Mouse (Mus musculus) intestine, postnatal 0 days (tissue): Measurements from ENCODE around the gene Fam107a. TPM values are rescaled to one million over a fixed set of nuclear protein-coding genes. Genes with fewer than 3 reads are reported as not detected.

Experiments used
- ATAC-seq: fragments of 200-750 bp; cut with Nextera tagmentation; 2 replicates; pipeline ENCODE4 v1.8.0; 2017; ENCODE audit warnings: mild to moderate bottlenecking, moderate TSS enrichment, moderate library complexity
- H3K27ac ChIP-seq: fragments of 300-500 bp; sonication (generic); 2 replicates; pipeline ENCODE4 v1.5.1; 2014; ENCODE audit warnings: mild to moderate bottlenecking, low read depth, low read length, moderate library complexity
- H3K27me3 ChIP-seq: fragments of 300-500 bp; sonication (generic); replicated peaks from 2 replicates; pipeline ENCODE4 v1.6.1; 2014; ENCODE audit warnings: low read length, mixed read lengths; ENCODE audit not compliant: control insufficient read depth, insufficient read depth
- H3K36me3 ChIP-seq: fragments of 300-500 bp; sonication (generic); 2 replicates; pipeline ENCODE4 v1.6.1; 2014; ENCODE audit warnings: mild to moderate bottlenecking, moderate library complexity; ENCODE audit not compliant: control insufficient read depth, insufficient read depth
- H3K4me1 ChIP-seq: fragments of 300-500 bp; sonication (generic); replicated peaks from 2 replicates; pipeline ENCODE4 v1.6.1; 2014; ENCODE audit warnings: antibody characterized with exemption, low read length, mixed read lengths; ENCODE audit not compliant: control insufficient read depth, insufficient read depth
- H3K4me2 ChIP-seq: fragments of 300-500 bp; sonication (generic); replicated peaks from 2 replicates; pipeline ENCODE4 v1.6.1; 2014; ENCODE audit warnings: low read depth, mild to moderate bottlenecking, moderate library complexity
- H3K4me3 ChIP-seq: fragments of 300-500 bp; sonication (generic); 2 replicates; pipeline ENCODE4 v1.5.1; 2014; ENCODE audit warnings: low read depth, low read length
- H3K9ac ChIP-seq: fragments of 300-500 bp; sonication (generic); 2 replicates; pipeline ENCODE4 v1.6.1; 2014; ENCODE audit warnings: mild to moderate bottlenecking, low read depth, low read length
- H3K9me3 ChIP-seq: fragments of 300-500 bp; sonication (generic); 2 replicates; pipeline ENCODE4 v1.6.1; 2016; ENCODE audit warnings: mixed run types; ENCODE audit not compliant: control insufficient read depth
- CTCF ChIP-seq: sonication (generic); IDR thresholded peaks from 2 replicates; pipeline ENCODE4 v1.5.1; 2016; ENCODE audit warnings: low read depth, mild to moderate bottlenecking, control low read depth, antibody characterized with exemption, moderate library complexity
- WGBS: fragments of 180-500 bp; shearing (Covaris S2); extraction: QIAGEN DNeasy Blood & Tissue Kit; methylation state at CpG from one replicate; pipeline ENCODE4 v1.1.7; 2014; 5-methylcytosine and 5-hydroxymethylcytosine counted together
- polyA plus RNA-seq: library from polyadenylated mRNA; unstranded; fragments of >200 nt; fragmentation: Nextera tagmentation; extraction: Ambion mirVana; gene quantifications from 2 replicates; pipeline ENCODE4 v1.2.1, GENCODE M21; 2015

Gene Fam107a
- polyA plus RNA-seq, 1 experiment from 2014 or later: 0.16 TPM

GRCm38 (mm10) chr14:8256072-8256471 lies 61.8 kb downstream of the Fam107a start:
- Histone ChIP-seq H3K4me1 (0 out of 2 replicates have a peak, but pooled peaks cover 2% of the 10 kb centered on the region), H3K4me3 (no peak overlapping the region), H3K27ac (no peak overlapping the region), H3K36me3 (no peaks in the 10 kb centered on the region), H3K4me2 (no peak overlapping the region), H3K9ac (no peak overlapping the region), H3K27me3 (no peaks in the 10 kb centered on the region), H3K9me3 (no peaks in the 10 kb centered on the region)
- 79% methylated on average over 6 of the region's 6 CpGs for WGBS
- ATAC-seq: no peak
- no peak for TF ChIP-seq CTCF

GRCm38 (mm10) chr14:8255076-8255729 lies 62.6 kb downstream of the Fam107a start:
- Histone ChIP-seq H3K9ac (no peak overlapping the region), H3K9me3 (no peaks in the 10 kb centered on the region), H3K27ac (no peak overlapping the region), H3K36me3 (no peaks in the 10 kb centered on the region), H3K27me3 (no peaks in the 10 kb centered on the region), H3K4me1 (peaks cover 2% of the 10 kb centered on the region; the same call in 1 of the 2 replicates), H3K4me3 (no peak overlapping the region), H3K4me2 (no peak overlapping the region)
- ATAC-seq: no peak
- peak; percentile 81 for TF ChIP-seq CTCF
- WGBS: 68% methylated on average over 7 of the region's 7 CpGs

- Histone ChIP-seq H3K27me3 (no peaks in the 10 kb centered on the region), H3K36me3 (no peaks in the 10 kb centered on the region), H3K4me3 (no peak overlapping the region), H3K4me2 (no peak overlapping the region), H3K27ac (no peak overlapping the region), H3K4me1 (no peaks in the 10 kb centered on the region; the same call in 1 of the 2 replicates), H3K9me3 (no peaks in the 10 kb centered on the region), H3K9ac (no peak overlapping the region)
- 92% methylated on average over 8 of the region's 8 CpGs for WGBS
- ATAC-seq: no peak
- no peak for TF ChIP-seq CTCF
These were observed 66.4 kb downstream of the Fam107a start for GRCm38 (mm10) chr14:8251330-8251885.

GRCm38 (mm10) chr14:8250141-8250871 lies 67.5 kb downstream of the Fam107a start:
- no peak overlapping the region for H3K4me3 ChIP-seq
- no peak for TF ChIP-seq CTCF
- H3K9me3 ChIP-seq: no peaks in the 10 kb centered on the region
- H3K27ac ChIP-seq: no peak overlapping the region
- no peaks in the 10 kb centered on the region for H3K36me3 ChIP-seq
- no peaks in the 10 kb centered on the region for H3K27me3 ChIP-seq
- peak; percentile 90 for ATAC-seq
- no peak overlapping the region for H3K4me2 ChIP-seq
- no peak overlapping the region for H3K9ac ChIP-seq
- H3K4me1 ChIP-seq: no peaks in the 10 kb centered on the region; the same call in 1 of the 2 replicates
- 47% methylated on average over 9 of the region's 9 CpGs for WGBS

- H3K4me3 ChIP-seq: no peak overlapping the region
- H3K9ac ChIP-seq: no peak overlapping the region
- TF ChIP-seq CTCF: no peak
- no peaks in the 10 kb centered on the region; the same call in 1 of the 2 replicates for H3K4me1 ChIP-seq
- ATAC-seq: no peak
- no peaks in the 10 kb centered on the region for H3K36me3 ChIP-seq
- H3K27ac ChIP-seq: no peak overlapping the region
- H3K4me2 ChIP-seq: no peak overlapping the region
- 90% methylated on average over 1 of the region's 1 CpGs for WGBS
- no peaks in the 10 kb centered on the region for H3K27me3 ChIP-seq
- no peaks in the 10 kb centered on the region for H3K9me3 ChIP-seq
These were observed 68.6 kb downstream of the Fam107a start for GRCm38 (mm10) chr14:8249206-8249605.

- WGBS: 72% methylated on average over 8 of the region's 8 CpGs
- H3K9me3 ChIP-seq: no peaks in the 10 kb centered on the region
- H3K4me3 ChIP-seq: no peak overlapping the region
- H3K36me3 ChIP-seq: no peaks in the 10 kb centered on the region
- no peak for TF ChIP-seq CTCF
- no peaks in the 10 kb centered on the region for H3K27me3 ChIP-seq
- no peak for ATAC-seq
- no peak overlapping the region for H3K27ac ChIP-seq
- no peak overlapping the region for H3K9ac ChIP-seq
- no peak overlapping the region for H3K4me2 ChIP-seq
- peaks cover 2% of the 10 kb centered on the region for H3K4me1 ChIP-seq
These were observed 70.9 kb downstream of the Fam107a start for GRCm38 (mm10) chr14:8246878-8247277.

Other genes with a start within 250 kb of the Fam107a start
- 34.0 and 34.3 TPM in 2 replicates for gene Rpp14, start 237.7 kb downstream of the Fam107a start, polyA plus RNA-seq
- 59.2 and 62.0 TPM in 2 replicates for gene Pxk, start 219.8 kb downstream of the Fam107a start, polyA plus RNA-seq
- gene Pdhb, start 145.0 kb downstream of the Fam107a start, polyA plus RNA-seq: 140 and 149 TPM in 2 replicates
- gene Kctd6, start 103.9 kb downstream of the Fam107a start, polyA plus RNA-seq: 18.8 and 19.5 TPM in 2 replicates
- 9.3 and 10.8 TPM in 2 replicates for gene Acox2, start 58.7 kb downstream of the Fam107a start, polyA plus RNA-seq
- gene Oit1, start 60.7 kb upstream of the Fam107a start, polyA plus RNA-seq: 7.3 and 13.3 TPM in 2 replicates